Mouse (Mus musculus) cortical plate, adult 2 months (tissue): ENCODE measurements at regions not wholly inside any gene's neighbourhood (a gene's known extent, or its start where the extent isn't known, plus 50 kb on each side); places are given as distances from the start of the nearest gene placed in this dataset.

Experiments used
- CTCF ChIP-seq: fragments of 200-500 bp; IDR thresholded peaks from 2 replicates; pipeline ENCODE4 v1.5.1; 2011; ENCODE audit warnings: mild to moderate bottlenecking, control low read depth, low read length; ENCODE audit not compliant: insufficient read depth; ENCODE audit errors: extremely low read depth
- POLR2A ChIP-seq: fragments of 200-500 bp; IDR thresholded peaks from 2 replicates; pipeline ENCODE4 v1.6.1; 2011; ENCODE audit warnings: mild to moderate bottlenecking, low read length, control low read depth; ENCODE audit not compliant: insufficient read depth; ENCODE audit errors: extremely low read depth

- TF ChIP-seq POLR2A (no peak), CTCF (no peak)
Observed at GRCm38 (mm10) chr12:14261102-14261501, 109.2 kb upstream of the Fam84a start.
